Mouse (Mus musculus) adrenal gland, postnatal 10 days (tissue): ENCODE results near the gene Magi1. TPM values are rescaled to one million over a fixed set of nuclear protein-coding genes. Genes with fewer than 3 reads are reported as not detected.

Source experiments
- DNase-seq: peaks from one replicate; pipeline ENCODE4 v3.0.0; 2021; ENCODE audit warnings: mixed read lengths
- total RNA-seq, 2 experiments: library from RNA; stranded (reverse); gene quantifications; 2 replicates each; pipeline ENCODE4 v1.2.3; 2021

Gene Magi1
- total RNA-seq, 2 experiments from 2014 or later, result 19.1 to 22.4 TPM

- DNase-seq, result no peak
Observed at GRCm38 (mm10) chr6:93890011-93890410, 393.7 kb downstream of the Magi1 start.

DNA sequence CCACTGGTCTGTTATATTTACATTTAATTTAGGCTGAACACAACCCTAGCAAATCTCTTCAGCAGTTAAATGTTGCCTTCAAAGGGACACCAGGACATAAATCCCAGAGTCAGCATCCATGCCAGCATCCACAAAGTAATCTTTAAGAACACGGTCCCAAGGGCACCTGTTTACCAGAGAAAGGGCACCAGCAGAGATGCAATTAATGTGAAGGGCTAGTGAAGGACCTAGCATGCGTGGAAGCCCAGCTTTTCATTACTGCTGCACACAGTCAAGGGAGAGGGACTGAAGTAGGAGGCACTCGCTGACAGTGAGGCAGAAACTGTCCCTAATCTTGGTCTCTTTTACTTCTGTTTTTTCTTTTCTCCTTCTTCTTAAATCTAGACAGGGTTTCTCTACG, 406.4 kb downstream of the Magi1 start:
- no peak for DNase-seq

- DNase-seq, result peak; percentile 24
Observed at GRCm38 (mm10) chr6:93874936-93875335, 408.8 kb downstream of the Magi1 start.

- no peak for DNase-seq
Observed at GRCm38 (mm10) chr6:93874376-93874775, 409.3 kb downstream of the Magi1 start.

DNA sequence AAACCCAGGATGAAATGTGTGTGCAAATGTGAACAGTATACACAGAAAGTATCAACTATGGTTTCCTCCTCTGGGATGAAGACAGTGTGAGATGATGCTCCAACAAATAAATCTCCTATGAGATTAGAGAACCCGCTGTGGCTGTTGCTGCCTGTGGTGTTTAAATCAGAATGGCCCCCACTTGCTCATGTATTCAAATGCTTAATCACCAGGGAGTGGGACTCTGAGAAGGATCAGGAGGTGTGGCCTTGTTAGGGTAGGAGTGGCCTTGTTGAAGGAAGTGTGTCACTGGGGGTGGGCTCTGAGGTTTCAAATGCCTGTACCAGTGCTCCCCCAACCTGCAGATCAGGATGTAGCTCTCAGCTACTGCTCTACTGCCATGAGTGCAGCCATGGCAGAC, 410.2 kb downstream of the Magi1 start:
- no peak for DNase-seq

DNA sequence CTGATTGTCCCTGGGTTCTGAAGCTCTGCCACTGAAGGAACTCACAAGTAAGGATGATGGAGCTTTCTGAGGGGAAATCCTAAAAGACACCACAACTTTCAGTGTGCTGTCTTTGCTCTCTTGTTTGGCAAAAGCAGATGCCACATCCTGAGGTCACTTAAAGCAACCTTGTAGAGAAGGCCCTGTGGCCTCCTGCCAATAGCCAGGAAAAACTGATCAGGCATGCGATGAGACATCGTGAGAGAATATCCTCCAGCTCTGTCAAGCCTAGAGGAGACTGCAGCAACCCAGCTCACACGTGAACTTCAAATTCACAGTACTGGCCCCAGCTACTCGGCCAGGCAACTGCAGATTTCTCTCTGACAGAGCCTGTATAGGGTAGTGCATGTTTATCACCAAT, 412.2 kb downstream of the Magi1 start:
- peak; percentile 76 for DNase-seq

DNA sequence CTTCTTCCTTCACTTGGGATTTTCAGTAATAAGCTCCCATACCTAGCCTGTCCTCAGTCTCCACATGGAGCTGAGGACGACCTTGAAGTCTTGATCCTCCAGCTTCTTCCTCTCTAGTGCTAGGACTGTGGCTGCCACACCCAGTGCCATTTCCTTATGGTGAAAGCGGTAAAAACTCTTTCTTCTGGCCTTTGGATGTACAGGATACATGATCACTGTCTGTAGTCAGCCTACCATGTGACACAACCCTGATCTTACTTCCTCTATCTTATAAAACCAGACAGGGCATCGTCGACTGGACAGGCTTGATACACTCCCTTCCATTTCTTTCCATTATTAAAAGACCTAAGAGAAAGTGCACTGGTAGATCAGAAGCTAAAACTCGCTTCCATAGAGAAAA, 413.7 kb downstream of the Magi1 start:
- DNase-seq, result no peak

DNA sequence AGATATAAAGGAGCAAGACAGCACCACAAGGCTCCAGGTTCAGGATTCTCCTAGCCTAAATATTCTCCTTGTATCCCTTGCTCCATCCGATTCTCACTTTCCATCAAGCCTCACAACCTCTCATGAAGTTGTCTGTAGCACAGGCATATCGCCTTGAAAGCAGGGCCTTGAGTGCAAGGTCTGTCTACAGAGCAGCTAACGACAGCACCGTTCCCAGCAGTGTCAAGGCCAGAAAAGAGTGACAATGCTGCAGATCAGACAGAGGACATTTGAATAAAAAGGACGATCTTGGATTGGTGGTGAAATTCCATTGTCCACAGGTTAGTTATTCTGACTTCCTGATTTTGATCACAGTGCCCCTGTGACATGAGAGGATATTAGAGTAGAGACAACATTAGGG, 421.5 kb downstream of the Magi1 start:
- peak; percentile 37 for DNase-seq

- DNase-seq, result no peak
Observed at GRCm38 (mm10) chr6:93856783-93857182, 426.9 kb downstream of the Magi1 start.

GRCm38 (mm10) chr6:93855806-93856641, 427.7 kb downstream of the Magi1 start:
- no peak for DNase-seq

DNA sequence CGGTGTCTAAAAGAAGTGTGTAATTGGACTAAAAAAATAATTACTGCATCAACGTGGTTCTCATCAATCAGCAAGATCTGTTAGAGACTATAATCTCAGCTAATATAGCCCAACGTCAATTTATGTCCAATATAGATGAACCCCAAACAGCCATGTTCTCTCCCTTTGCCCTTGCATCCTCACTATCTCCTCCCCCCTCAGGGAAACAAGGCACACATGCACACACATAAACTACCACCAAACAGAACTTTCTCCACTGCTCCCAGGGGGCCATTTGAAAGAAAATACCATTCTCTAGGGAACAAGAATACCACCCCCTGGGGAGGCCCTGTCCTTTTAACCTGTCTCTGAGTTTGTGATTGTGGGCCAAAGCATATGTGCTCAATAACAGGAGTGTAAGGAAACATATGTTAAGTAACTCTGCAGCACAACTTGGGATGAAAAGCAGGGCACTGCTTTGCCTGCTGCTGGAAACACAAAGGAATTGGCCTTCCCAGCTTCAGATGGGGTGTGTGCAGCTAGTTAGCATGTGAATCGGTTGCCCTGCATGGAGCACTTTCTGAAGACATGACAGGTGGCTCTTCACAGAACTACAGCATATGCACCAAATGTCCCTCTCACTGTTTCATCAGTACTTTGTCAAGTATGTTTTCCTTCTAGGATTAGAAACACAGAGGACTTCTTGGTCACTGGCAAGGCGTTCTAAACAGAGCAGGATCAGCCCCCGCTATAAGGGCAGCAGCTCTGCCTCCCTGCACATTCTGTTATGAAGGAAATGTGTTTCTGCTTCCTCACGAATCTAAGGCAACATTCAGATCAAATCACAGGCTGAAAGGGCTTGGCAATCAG, 434.6 kb downstream of the Magi1 start:
- no peak for DNase-seq

GRCm38 (mm10) chr6:93845498-93845897, 438.2 kb downstream of the Magi1 start:
- DNase-seq, result no peak

GRCm38 (mm10) chr6:93845080-93845479, 438.6 kb downstream of the Magi1 start:
- DNase-seq, result no peak

- no peak for DNase-seq
Observed at GRCm38 (mm10) chr6:93844576-93844975, 439.1 kb downstream of the Magi1 start.

GRCm38 (mm10) chr6:93838398-93838797, 445.3 kb downstream of the Magi1 start:
- no peak for DNase-seq

GRCm38 (mm10) chr6:93836585-93836984, 447.1 kb downstream of the Magi1 start:
- DNase-seq, result no peak

GRCm38 (mm10) chr6:93835211-93835610, 448.5 kb downstream of the Magi1 start:
- DNase-seq, result peak; percentile 15

GRCm38 (mm10) chr6:93828262-93828661, 455.5 kb downstream of the Magi1 start:
- DNase-seq, result no peak

- no peak for DNase-seq
Observed at GRCm38 (mm10) chr6:93826875-93827274, 456.8 kb downstream of the Magi1 start.

- DNase-seq, result no peak
Observed at GRCm38 (mm10) chr6:93822221-93822897, 461.4 kb downstream of the Magi1 start.

GRCm38 (mm10) chr6:93821512-93821911, 462.2 kb downstream of the Magi1 start:
- DNase-seq, result no peak

GRCm38 (mm10) chr6:93819888-93820287, 463.8 kb downstream of the Magi1 start:
- peak; percentile 44 for DNase-seq

- no peak for DNase-seq
Observed at GRCm38 (mm10) chr6:93819282-93819681, 464.4 kb downstream of the Magi1 start.
